Mouse (Mus musculus): Measurements from ENCODE around the gene Dusp22.

GRCm38 (mm10) chr13:30755577-30755976, 95.8 kb downstream of the Dusp22 start:
- TF ChIP-seq GATA1 (IDR thresholded peaks at IDR 0.05; ENCODE audit: low read length) (no peak), TAL1 (IDR thresholded peaks at IDR 0.05; ENCODE audit: low read length) (no peak)
